Mouse (Mus musculus) heart, postnatal 0 days (tissue): ENCODE results near the gene Ano9.

Source experiments
- CTCF ChIP-seq: IDR thresholded peaks from 2 replicates; pipeline ENCODE4 v1.5.1; 2016; ENCODE audit warnings: antibody characterized with exemption, control low read depth, low read depth
- EP300 ChIP-seq: IDR thresholded peaks from 2 replicates; pipeline ENCODE4 v1.6.1; 2016; ENCODE audit warnings: antibody characterized with exemption, low read depth

- no peak for TF ChIP-seq CTCF
- no peak for TF ChIP-seq EP300
Observed at GRCm38 (mm10) chr7:141103161-141103560, 14.4 kb downstream of the Ano9 start.
